Mouse (Mus musculus): ENCODE results near the gene Tmem179b. TPM values are rescaled to one million over a fixed set of nuclear protein-coding genes. Genes with fewer than 3 reads are reported as not detected.

The Tmem179b gene
- polyA plus RNA-seq, 1 experiment from 2014 or later = 113 TPM

DNA sequence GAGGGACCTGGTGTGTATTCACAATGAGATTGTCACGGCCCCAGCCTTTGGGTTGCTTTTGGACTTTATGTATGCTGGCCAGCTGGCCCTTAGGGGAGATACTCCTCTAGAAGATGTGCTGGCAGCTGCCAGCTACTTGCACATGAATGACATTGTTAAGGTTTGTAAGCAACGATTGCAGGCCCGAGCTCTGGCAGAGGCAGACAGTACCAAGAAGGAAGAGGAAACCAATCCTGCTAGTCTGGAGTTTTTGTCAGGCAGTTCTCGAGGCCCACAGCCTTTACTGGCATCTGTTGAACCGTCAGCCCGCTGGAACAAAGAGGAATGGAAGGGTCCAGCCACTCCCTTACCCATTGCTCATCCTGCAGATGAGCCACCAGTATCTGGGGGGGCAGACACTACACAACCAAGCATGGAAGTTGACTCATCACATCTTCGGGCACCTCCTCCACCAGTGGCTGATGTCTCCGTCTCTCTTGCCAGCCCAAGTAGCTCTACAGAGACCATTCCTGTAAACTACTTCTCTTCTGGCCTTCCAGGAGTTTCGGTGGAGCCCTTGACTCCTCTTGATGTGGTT is 29.0 kb upstream of the Tmem179b start:
- peak overlapping the region; percentile 62; the same call in 1 of the 2 replicates for H3K4me2 ChIP-seq (ENCODE audit: low read length)
- 93% methylated on average over 9 of the region's 9 CpGs for WGBS
- H3K9me3 ChIP-seq (replicated peaks; ENCODE audit: low read length) = no peaks in the 10 kb centered on the region
- no peak for DNase-seq (ENCODE audit: low spot score)
- H3K27me3 ChIP-seq (ENCODE audit: insufficient read depth, low read length) = no peaks in the 10 kb centered on the region
- peaks cover 17% of the 10 kb centered on the region; the same call in 1 of the 2 replicates for H3K36me3 ChIP-seq (ENCODE audit: insufficient read depth, low read length)
- peaks cover 8% of the 10 kb centered on the region; the same call in 1 of the 2 replicates for H3K4me1 ChIP-seq (replicated peaks; ENCODE audit: insufficient read depth, low read length)
- 0 out of 2 replicates have a peak overlapping the region, but pooled peaks have one; percentile 24 for H3K9ac ChIP-seq (ENCODE audit: low read depth, low read length)
- no peak overlapping the region for H3K4me3 ChIP-seq (replicated peaks; ENCODE audit: low read depth, low read length)
- H3K27ac ChIP-seq = peak overlapping the region; percentile 87; the same call in 1 of the 2 replicates
- no peak for TF ChIP-seq CTCF (IDR thresholded peaks at IDR 0.05; ENCODE audit: low read depth)
- no peak for ATAC-seq (replicated peaks; ENCODE audit: low FRiP score, low read depth)

DNA sequence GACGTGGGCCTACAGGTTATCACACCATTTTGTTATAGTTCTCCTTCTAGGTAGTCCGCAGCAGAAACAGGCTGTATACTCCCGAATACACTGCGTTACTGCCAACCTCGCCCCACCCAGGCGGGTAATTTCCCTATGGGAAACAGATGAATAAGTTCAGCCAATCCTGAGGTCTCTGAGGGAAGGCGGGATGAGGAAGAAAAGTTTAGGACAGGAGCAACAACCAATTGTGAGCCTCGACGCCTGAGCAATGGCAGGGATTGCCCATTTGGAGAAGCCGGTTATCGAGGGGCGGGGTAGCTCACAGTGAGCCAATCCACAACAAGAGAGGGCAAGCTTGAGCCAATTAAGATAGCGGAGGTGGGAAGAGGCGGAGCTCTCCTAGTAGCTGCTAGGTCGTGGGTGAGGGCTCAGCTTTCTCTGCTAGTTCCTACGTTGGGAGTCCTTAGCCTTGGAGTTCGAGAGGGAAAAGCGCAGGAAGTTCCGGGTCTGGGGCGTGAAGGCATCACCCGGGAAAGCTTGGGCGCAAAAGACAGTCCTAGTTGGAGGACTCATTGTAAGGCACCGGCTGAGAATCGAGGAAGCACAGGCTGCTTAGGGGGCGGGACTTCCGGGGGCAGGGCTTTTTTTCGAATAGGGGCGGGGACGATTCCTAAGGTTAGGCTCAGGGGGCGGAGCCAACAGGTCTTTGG is 28.0 kb upstream of the Tmem179b start, which contains the start of gene Zbtb3:
TSS of gene Zbtb3 (plus strand) at position 426 of the 692 bp plus-strand sequence.
- WGBS = under 1% methylated on average over 30 of the region's 30 CpGs
- peak; percentile 97 for ATAC-seq (replicated peaks; ENCODE audit: low FRiP score, low read depth)
- Histone ChIP-seq H3K4me3 (replicated peaks; ENCODE audit: low read depth, low read length) (peak within 1 kb of the TSS; percentile 60), H3K4me1 (replicated peaks; ENCODE audit: insufficient read depth, low read length) (peaks cover 12% of the 10 kb centered on the region; the same call in 1 of the 2 replicates), H3K36me3 (ENCODE audit: insufficient read depth, low read length) (peaks cover 12% of the 10 kb centered on the region; the same call in 1 of the 2 replicates), H3K27me3 (ENCODE audit: insufficient read depth, low read length) (no peaks in the 10 kb centered on the region), H3K4me2 (ENCODE audit: low read length) (peak within 1 kb of the TSS; percentile 65), H3K27ac (peak within 1 kb of the TSS; percentile 87), H3K9me3 (replicated peaks; ENCODE audit: low read length) (no peaks in the 10 kb centered on the region), H3K9ac (ENCODE audit: low read depth, low read length) (peak within 1 kb of the TSS; percentile 60)
- DNase-seq (ENCODE audit: low spot score) = peak; percentile 100
- TF ChIP-seq CTCF (IDR thresholded peaks at IDR 0.05; ENCODE audit: low read depth) = no peak

DNA sequence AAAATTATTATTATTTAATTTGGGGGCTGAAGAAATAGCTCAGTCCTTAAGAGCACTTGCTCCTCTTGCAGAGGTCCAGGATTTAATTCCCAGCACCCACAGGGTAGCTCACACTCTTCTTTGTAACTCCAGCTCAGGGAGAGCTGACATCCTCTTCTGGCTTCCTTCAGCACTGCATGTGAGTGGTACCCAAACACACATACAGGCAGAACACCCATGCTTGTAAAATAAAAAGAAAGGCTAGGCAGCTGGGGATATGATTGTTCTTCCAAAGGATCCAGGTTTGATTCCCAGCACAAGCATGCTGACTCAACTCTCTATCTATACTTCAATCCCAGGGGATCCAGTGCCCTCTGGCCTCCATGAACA is 24.7 kb upstream of the Tmem179b start:
- Histone ChIP-seq H3K36me3 (ENCODE audit: insufficient read depth, low read length) (peaks cover 14% of the 10 kb centered on the region), H3K9me3 (replicated peaks; ENCODE audit: low read length) (no peaks in the 10 kb centered on the region), H3K27me3 (ENCODE audit: insufficient read depth, low read length) (no peaks in the 10 kb centered on the region), H3K9ac (ENCODE audit: low read depth, low read length) (no peak overlapping the region), H3K27ac (no peak overlapping the region), H3K4me2 (ENCODE audit: low read length) (peak overlapping the region; percentile 61; the same call in 1 of the 2 replicates), H3K4me1 (replicated peaks; ENCODE audit: insufficient read depth, low read length) (peaks cover 13% of the 10 kb centered on the region; the same call in 1 of the 2 replicates), H3K4me3 (replicated peaks; ENCODE audit: low read depth, low read length) (no peak overlapping the region)
- DNase-seq (ENCODE audit: low spot score) = no peak
- ATAC-seq (replicated peaks; ENCODE audit: low FRiP score, low read depth) = no peak
- no peak for TF ChIP-seq CTCF (IDR thresholded peaks at IDR 0.05; ENCODE audit: low read depth)

DNA sequence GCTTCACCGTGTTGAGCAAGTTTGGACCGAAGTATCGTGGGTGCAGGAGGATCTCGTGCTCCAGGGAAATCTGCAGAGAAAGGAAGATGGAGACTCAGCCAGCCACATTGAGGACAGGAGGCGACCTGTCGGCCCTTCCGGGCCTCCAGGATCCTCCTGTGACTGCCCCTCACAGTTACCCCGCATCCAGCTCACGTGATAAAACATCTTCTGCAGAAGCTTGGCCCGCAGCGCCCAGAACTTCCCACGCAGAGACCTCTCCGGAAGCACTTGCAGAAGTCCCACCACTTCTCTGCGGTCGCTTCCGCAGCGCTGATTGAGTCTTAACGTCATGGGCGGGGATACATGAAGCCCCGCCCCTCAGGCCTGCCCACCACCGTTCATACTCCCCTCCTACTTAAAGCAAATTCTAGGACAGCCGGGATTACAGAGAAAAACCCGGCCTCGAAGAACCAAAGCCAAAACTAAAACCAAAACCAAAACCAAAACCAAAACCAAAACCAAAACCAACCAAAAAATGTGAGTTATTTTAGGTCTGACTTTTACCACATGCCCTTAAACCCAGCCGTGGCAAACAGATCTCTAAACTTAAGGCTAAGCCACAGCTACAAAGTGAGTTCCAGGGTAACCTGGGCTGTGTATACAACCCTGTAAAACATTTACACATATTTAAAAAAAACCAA is 24.1 kb upstream of the Tmem179b start, which contains the start of gene Polr2g:
TSS of gene Polr2g (minus strand) at position 314 of the 683 bp plus-strand sequence.
- H3K4me2 ChIP-seq (ENCODE audit: low read length) = peak within 1 kb of the TSS; percentile 61
- ATAC-seq (replicated peaks; ENCODE audit: low FRiP score, low read depth) (peak; percentile 78), DNase-seq (ENCODE audit: low spot score) (peak; percentile 98)
- H3K27ac ChIP-seq = peak within 1 kb of the TSS; percentile 71
- no peaks in the 10 kb centered on the region for H3K27me3 ChIP-seq (ENCODE audit: insufficient read depth, low read length)
- no peaks in the 10 kb centered on the region for H3K9me3 ChIP-seq (replicated peaks; ENCODE audit: low read length)
- peaks cover 13% of the 10 kb centered on the region; the same call in 1 of the 2 replicates for H3K4me1 ChIP-seq (replicated peaks; ENCODE audit: insufficient read depth, low read length)
- peak within 1 kb of the TSS; percentile 56 for H3K4me3 ChIP-seq (replicated peaks; ENCODE audit: low read depth, low read length)
- no peak for TF ChIP-seq CTCF (IDR thresholded peaks at IDR 0.05; ENCODE audit: low read depth)
- peaks cover 20% of the 10 kb centered on the region for H3K36me3 ChIP-seq (ENCODE audit: insufficient read depth, low read length)
- WGBS = under 1% methylated on average over 25 of the region's 25 CpGs
- H3K9ac ChIP-seq (ENCODE audit: low read depth, low read length) = peak within 1 kb of the TSS; percentile 69

DNA sequence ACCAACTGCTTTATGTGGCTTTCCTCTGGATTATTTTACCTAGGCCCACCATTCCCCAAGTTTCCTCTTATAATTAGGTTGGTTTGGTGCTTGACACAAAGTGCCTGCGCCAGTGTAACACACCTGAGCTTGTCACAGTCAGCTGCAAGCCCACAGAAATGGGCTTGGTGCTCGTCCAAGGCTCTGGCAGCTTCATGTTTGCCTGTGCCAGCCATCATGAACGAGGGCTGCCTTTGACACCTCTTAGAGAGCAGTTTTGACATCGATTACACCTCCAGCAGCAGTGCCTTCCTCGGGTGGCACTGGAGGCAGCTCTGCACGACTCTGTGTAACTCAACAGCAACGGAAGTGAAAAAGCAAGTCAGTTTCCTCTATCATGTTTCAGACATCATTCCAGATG is 15.9 kb upstream of the Tmem179b start:
- no peaks in the 10 kb centered on the region for H3K9me3 ChIP-seq (replicated peaks; ENCODE audit: low read length)
- no peak for DNase-seq (ENCODE audit: low spot score)
- no peaks in the 10 kb centered on the region for H3K27me3 ChIP-seq (ENCODE audit: insufficient read depth, low read length)
- TF ChIP-seq CTCF (IDR thresholded peaks at IDR 0.05; ENCODE audit: low read depth) = no peak
- no peak overlapping the region for H3K4me2 ChIP-seq (ENCODE audit: low read length)
- H3K9ac ChIP-seq (ENCODE audit: low read depth, low read length) = no peak overlapping the region
- no peak overlapping the region for H3K4me3 ChIP-seq (replicated peaks; ENCODE audit: low read depth, low read length)
- 73% methylated on average over 7 of the region's 7 CpGs for WGBS
- H3K36me3 ChIP-seq (ENCODE audit: insufficient read depth, low read length) = peaks cover 21% of the 10 kb centered on the region
- no peak overlapping the region for H3K27ac ChIP-seq
- no peaks in the 10 kb centered on the region; the same call in 1 of the 2 replicates for H3K4me1 ChIP-seq (replicated peaks; ENCODE audit: insufficient read depth, low read length)
- no peak for ATAC-seq (replicated peaks; ENCODE audit: low FRiP score, low read depth)

DNA sequence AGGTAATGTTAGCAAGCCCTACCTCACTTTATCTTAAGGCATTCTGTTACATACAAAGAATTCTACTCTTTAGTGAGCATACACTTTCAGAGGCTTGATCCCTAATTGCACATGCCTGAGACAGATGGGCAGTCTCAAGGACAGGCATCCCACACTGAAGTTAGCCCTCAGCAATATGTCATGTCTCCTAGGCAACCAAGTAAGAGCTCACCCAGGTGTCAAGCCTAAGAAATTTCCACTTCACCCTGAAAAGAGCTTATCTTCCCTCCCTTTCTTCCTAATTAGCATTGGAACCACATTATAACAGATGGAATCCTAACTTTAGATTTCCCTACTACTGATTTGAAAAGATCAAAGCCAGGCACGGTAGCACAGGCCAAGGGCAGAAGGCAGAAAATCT is 14.9 kb upstream of the Tmem179b start:
- whole genome bisulfite sequencing = 45% methylated on average over 1 of the region's 1 CpGs
- no peak for ATAC-seq (replicated peaks; ENCODE audit: low FRiP score, low read depth)
- H3K4me3 ChIP-seq (replicated peaks; ENCODE audit: low read depth, low read length) = no peak overlapping the region
- no peak overlapping the region for H3K9ac ChIP-seq (ENCODE audit: low read depth, low read length)
- H3K27me3 ChIP-seq (ENCODE audit: insufficient read depth, low read length) = no peaks in the 10 kb centered on the region
- TF ChIP-seq CTCF (IDR thresholded peaks at IDR 0.05; ENCODE audit: low read depth) = no peak
- H3K36me3 ChIP-seq (ENCODE audit: insufficient read depth, low read length) = peaks cover 12% of the 10 kb centered on the region
- no peaks in the 10 kb centered on the region for H3K9me3 ChIP-seq (replicated peaks; ENCODE audit: low read length)
- H3K4me2 ChIP-seq (ENCODE audit: low read length) = no peak overlapping the region
- no peak overlapping the region for H3K27ac ChIP-seq
- H3K4me1 ChIP-seq (replicated peaks; ENCODE audit: insufficient read depth, low read length) = no peaks in the 10 kb centered on the region; the same call in 1 of the 2 replicates
- DNase-seq (ENCODE audit: low spot score) = no peak

Data from kidney, postnatal 0 days (tissue).